Mouse (Mus musculus): ENCODE results near the gene Usp53. TPM values are rescaled to one million over a fixed set of nuclear protein-coding genes. Genes with fewer than 3 reads are reported as not detected.
A peak's percentile ranks its signal among the peaks of the same experiment; 100 is the strongest.

Usp53 gene
- polyA plus RNA-seq, 1 experiment = not detected

GRCm38 (mm10) chr3:122996968-122997367 lies 12.7 kb upstream of the Usp53 start:
- Histone ChIP-seq H3K9me3 (peaks cover 5% of the 10 kb centered on the region), H3K36me3 (replicated peaks; ENCODE audit: low read length) (no peaks in the 10 kb centered on the region), H3K4me3 (replicated peaks) (no peak overlapping the region), H3K27me3 (replicated peaks) (peaks cover 2% of the 10 kb centered on the region), H3K4me1 (no peaks in the 10 kb centered on the region)
- TF ChIP-seq GATA1 (IDR thresholded peaks at IDR 0.05; ENCODE audit: borderline replicate concordance, low read length) (no peak), FLI1 (IDR thresholded peaks at IDR 0.05; ENCODE audit: low read length) (no peak)

DNA sequence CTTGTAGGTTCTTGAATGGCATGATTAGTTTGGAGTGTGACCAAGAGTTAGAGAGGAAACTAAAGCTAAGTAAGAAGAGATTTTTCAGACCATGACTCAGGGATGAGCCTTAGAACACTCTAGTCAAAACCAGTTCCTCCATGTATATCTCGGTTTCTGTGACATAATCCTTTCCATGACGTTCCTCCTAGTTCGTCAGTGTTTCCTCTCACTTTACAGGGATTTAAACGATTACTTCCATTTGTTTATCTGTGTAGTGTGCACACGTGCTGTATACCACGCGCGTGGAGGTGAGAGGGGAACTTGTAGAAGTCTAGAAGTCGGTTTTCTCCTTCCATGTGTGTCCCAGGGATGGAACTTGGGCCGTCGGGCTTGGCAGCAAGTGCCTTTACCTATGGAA lies 2.6 kb upstream of the Usp53 start:
- peaks cover 13% of the 10 kb centered on the region for H3K27me3 ChIP-seq (replicated peaks)

GRCm38 (mm10) chr3:122986386-122986785 lies 2.1 kb upstream of the Usp53 start:
- no peaks in the 10 kb centered on the region for H3K9me3 ChIP-seq
- peaks cover 13% of the 10 kb centered on the region for H3K27me3 ChIP-seq (replicated peaks)
- TF ChIP-seq GATA1 (IDR thresholded peaks at IDR 0.05; ENCODE audit: borderline replicate concordance, low read length) = no peak
- TF ChIP-seq FLI1 (IDR thresholded peaks at IDR 0.05; ENCODE audit: low read length) = no peak
- no peaks in the 10 kb centered on the region for H3K36me3 ChIP-seq (replicated peaks; ENCODE audit: low read length)
- peaks cover 15% of the 10 kb centered on the region for H3K4me1 ChIP-seq
- H3K4me3 ChIP-seq (replicated peaks) = no peak overlapping the region

More for the DNA sequence above, 2.6 kb upstream of the Usp53 start:
- Histone ChIP-seq H3K36me3 (replicated peaks; ENCODE audit: low read length) (no peaks in the 10 kb centered on the region), H3K9me3 (no peaks in the 10 kb centered on the region), H3K4me1 (peaks cover 15% of the 10 kb centered on the region), H3K4me3 (replicated peaks) (no peak overlapping the region)
- no peak for TF ChIP-seq FLI1 (IDR thresholded peaks at IDR 0.05; ENCODE audit: low read length)
- no peak for TF ChIP-seq GATA1 (IDR thresholded peaks at IDR 0.05; ENCODE audit: borderline replicate concordance, low read length)

GRCm38 (mm10) chr3:122985183-122985944 lies 1.1 kb upstream of the Usp53 start:
- Histone ChIP-seq H3K4me1 (peaks cover 15% of the 10 kb centered on the region), H3K27me3 (replicated peaks) (peaks cover 13% of the 10 kb centered on the region), H3K36me3 (replicated peaks; ENCODE audit: low read length) (no peaks in the 10 kb centered on the region), H3K4me3 (replicated peaks) (peak overlapping the region; percentile 98), H3K9me3 (no peaks in the 10 kb centered on the region)
- no peak for TF ChIP-seq GATA1 (IDR thresholded peaks at IDR 0.05; ENCODE audit: borderline replicate concordance, low read length)
- no peak for TF ChIP-seq FLI1 (IDR thresholded peaks at IDR 0.05; ENCODE audit: low read length)

DNA sequence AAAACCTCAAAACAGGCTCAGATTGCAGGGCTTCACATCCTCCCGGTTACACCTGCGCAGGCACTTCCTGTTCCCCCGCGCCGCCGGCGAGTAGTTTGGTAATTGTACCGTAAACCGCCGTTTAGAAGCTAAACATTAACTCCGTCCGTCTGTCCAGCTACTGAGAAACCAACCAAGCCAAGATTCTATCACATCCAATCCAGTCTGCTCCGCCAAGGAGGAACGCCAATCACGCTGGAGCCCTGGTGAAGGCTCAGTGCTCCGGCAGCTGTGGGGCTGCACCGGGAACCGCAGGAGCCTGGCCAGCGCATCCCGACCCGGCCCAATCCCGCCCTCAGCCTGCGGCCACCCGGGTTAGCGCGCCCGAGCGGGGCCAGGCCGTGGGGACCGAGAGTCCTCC lies 461 bp downstream of the Usp53 start:
- H3K27me3 ChIP-seq (replicated peaks) = peaks cover 13% of the 10 kb centered on the region
- peaks cover 15% of the 10 kb centered on the region for H3K4me1 ChIP-seq
- H3K9me3 ChIP-seq = no peaks in the 10 kb centered on the region
- no peaks in the 10 kb centered on the region for H3K36me3 ChIP-seq (replicated peaks; ENCODE audit: low read length)
- peak overlapping the region; percentile 98 for H3K4me3 ChIP-seq (replicated peaks)
- TF ChIP-seq FLI1 (IDR thresholded peaks at IDR 0.05; ENCODE audit: low read length) = no peak
- no peak for TF ChIP-seq GATA1 (IDR thresholded peaks at IDR 0.05; ENCODE audit: borderline replicate concordance, low read length)

GRCm38 (mm10) chr3:122975964-122976363 lies 8.3 kb downstream of the Usp53 start:
- TF ChIP-seq GATA1 (IDR thresholded peaks at IDR 0.05; ENCODE audit: borderline replicate concordance, low read length) = no peak
- no peak for TF ChIP-seq FLI1 (IDR thresholded peaks at IDR 0.05; ENCODE audit: low read length)
- no peak overlapping the region for H3K4me3 ChIP-seq (replicated peaks)
- no peaks in the 10 kb centered on the region for H3K27me3 ChIP-seq (replicated peaks)
- H3K4me1 ChIP-seq = no peaks in the 10 kb centered on the region
- no peaks in the 10 kb centered on the region for H3K9me3 ChIP-seq
- H3K36me3 ChIP-seq (replicated peaks; ENCODE audit: low read length) = no peaks in the 10 kb centered on the region

DNA sequence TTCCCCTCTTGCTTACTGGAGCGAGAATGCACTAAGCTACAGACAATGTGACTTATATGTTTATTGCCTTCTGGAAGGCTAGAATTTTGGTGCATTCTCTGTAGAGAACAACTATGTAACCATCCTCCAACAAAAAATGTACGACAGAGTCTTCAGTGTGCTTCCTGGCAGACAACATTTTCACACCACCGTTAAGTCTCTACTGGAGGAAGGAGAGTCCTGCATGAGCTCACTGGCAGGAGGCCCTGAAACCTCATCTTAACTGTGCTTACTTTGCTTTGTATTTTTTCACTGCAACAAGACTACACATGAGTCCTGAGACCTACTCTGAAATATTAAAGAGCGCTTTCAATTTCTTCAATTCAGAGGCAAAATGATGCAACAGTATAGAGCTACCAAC lies 8.9 kb downstream of the Usp53 start:
- Histone ChIP-seq H3K4me1 (no peaks in the 10 kb centered on the region), H3K27me3 (replicated peaks) (no peaks in the 10 kb centered on the region), H3K36me3 (replicated peaks; ENCODE audit: low read length) (no peaks in the 10 kb centered on the region), H3K9me3 (no peaks in the 10 kb centered on the region), H3K4me3 (replicated peaks) (no peak overlapping the region)
- TF ChIP-seq GATA1 (IDR thresholded peaks at IDR 0.05; ENCODE audit: borderline replicate concordance, low read length) (no peak), FLI1 (IDR thresholded peaks at IDR 0.05; ENCODE audit: low read length) (no peak)

DNA sequence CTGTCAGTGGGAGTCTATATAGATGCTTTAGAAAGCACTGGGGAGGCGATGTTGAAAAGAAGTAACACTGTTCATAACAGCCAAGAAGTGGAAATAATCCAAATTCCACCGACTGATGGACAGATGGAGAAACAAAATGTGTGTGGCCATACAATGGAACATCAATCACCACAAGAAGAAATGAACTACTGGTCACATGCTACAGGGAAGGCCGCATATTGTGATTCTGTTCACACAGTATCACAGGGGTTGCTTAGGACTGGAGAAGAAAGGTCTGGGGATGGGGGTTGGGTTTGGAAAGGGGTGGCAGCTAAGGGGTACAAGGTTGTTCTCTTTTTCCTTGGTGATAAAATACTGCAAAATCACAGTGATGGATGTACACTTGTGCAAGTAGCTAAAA lies 9.5 kb downstream of the Usp53 start:
- H3K27me3 ChIP-seq (replicated peaks) = no peaks in the 10 kb centered on the region
- no peaks in the 10 kb centered on the region for H3K9me3 ChIP-seq
- H3K36me3 ChIP-seq (replicated peaks; ENCODE audit: low read length) = no peaks in the 10 kb centered on the region
- TF ChIP-seq GATA1 (IDR thresholded peaks at IDR 0.05; ENCODE audit: borderline replicate concordance, low read length) (no peak), FLI1 (IDR thresholded peaks at IDR 0.05; ENCODE audit: low read length) (no peak)
- H3K4me3 ChIP-seq (replicated peaks) = no peak overlapping the region
- H3K4me1 ChIP-seq = no peaks in the 10 kb centered on the region

DNA sequence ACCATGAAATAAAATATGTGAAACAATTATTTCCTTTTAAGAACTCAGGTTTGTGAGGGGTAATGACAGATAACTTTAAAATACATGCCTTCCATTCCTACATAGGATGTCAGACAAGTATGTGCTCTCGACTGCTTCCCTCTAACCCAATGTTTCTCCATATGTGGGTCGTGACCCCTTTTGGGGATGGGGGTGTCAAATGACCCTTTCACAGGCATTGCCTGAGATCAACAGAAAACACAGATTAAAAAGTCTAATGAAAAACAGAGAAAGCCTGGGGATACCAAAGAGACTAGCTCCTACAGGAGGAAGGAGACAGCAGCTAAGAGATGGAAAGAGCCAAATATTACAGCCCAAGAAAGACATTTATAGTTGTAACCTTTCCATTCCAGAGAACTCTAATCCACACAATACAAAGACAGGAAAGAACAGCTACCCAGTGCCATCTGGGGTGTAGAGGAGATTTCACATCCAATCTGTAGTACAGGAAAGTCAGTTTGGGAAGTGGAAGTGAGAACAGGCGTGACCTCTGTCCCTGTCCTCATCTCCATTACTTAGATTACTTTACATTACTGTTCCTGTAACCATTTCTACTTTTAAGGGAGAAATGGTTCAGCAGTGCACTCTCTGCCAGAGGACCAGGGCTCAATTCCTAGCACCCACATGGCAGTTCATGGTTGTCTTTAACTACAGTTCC lies 12.0 kb downstream of the Usp53 start:
- H3K27me3 ChIP-seq (replicated peaks) = no peaks in the 10 kb centered on the region
- H3K4me3 ChIP-seq (replicated peaks) = no peak overlapping the region
- H3K36me3 ChIP-seq (replicated peaks; ENCODE audit: low read length) = peaks cover 3% of the 10 kb centered on the region
- H3K9me3 ChIP-seq = no peaks in the 10 kb centered on the region
- TF ChIP-seq GATA1 (IDR thresholded peaks at IDR 0.05; ENCODE audit: borderline replicate concordance, low read length) = no peak
- no peak for TF ChIP-seq FLI1 (IDR thresholded peaks at IDR 0.05; ENCODE audit: low read length)
- H3K4me1 ChIP-seq = no peaks in the 10 kb centered on the region

DNA sequence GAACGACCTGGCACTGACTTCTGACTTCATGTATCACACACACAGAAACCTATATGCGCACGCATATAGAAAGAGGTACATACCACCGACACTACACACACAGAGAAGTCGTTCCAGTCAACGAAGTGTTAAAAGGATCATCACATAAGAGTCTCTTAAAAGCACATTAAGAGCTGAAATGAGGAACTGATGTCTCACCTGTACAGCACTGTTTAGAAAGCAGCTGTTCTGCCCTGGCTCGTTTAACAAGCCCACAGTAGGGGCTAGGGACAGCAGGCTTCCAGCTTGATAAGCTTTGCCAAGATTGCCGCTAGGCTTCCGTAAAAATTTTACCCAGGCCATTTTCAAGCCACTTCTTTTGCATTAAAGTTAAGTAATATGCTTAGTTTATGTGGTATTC lies 15.9 kb downstream of the Usp53 start:
- Histone ChIP-seq H3K4me3 (replicated peaks) (no peak overlapping the region), H3K36me3 (replicated peaks; ENCODE audit: low read length) (peaks cover 3% of the 10 kb centered on the region), H3K9me3 (no peaks in the 10 kb centered on the region), H3K27me3 (replicated peaks) (no peaks in the 10 kb centered on the region), H3K4me1 (no peaks in the 10 kb centered on the region)
- TF ChIP-seq FLI1 (IDR thresholded peaks at IDR 0.05; ENCODE audit: low read length) = no peak
- no peak for TF ChIP-seq GATA1 (IDR thresholded peaks at IDR 0.05; ENCODE audit: borderline replicate concordance, low read length)

Measured in megakaryocyte, embryonic 14.5 days (primary cell).